Mouse (Mus musculus) embryonic fibroblast, embryonic 13.5 days (primary cell): Measurements from ENCODE around the gene Zmiz1. TPM values are rescaled to one million over a fixed set of nuclear protein-coding genes. Genes with fewer than 3 reads are reported as not detected.
A peak's percentile ranks its signal among the peaks of the same experiment; 100 is the strongest.

ENCODE experiments used
- H3K27ac ChIP-seq: 2 replicates; pipeline ENCODE4 v1.5.1; 2012; ENCODE audit warnings: low read length, control low read depth, inconsistent platforms; ENCODE audit not compliant: insufficient read depth
- H3K4me1 ChIP-seq: 2 replicates; pipeline ENCODE4 v1.6.1; 2011; ENCODE audit warnings: low read length; ENCODE audit not compliant: control insufficient read depth, insufficient read depth
- H3K4me3 ChIP-seq: 2 replicates; pipeline ENCODE4 v1.5.1; 2011; ENCODE audit warnings: mild to moderate bottlenecking, control low read depth, low read length; ENCODE audit not compliant: insufficient read depth
- CTCF ChIP-seq: IDR thresholded peaks from 2 replicates; pipeline ENCODE4 v1.5.1; 2011; ENCODE audit warnings: mild to moderate bottlenecking, control low read depth, low read length, moderate library complexity, borderline replicate concordance; ENCODE audit not compliant: insufficient read depth
- POLR2A ChIP-seq: IDR thresholded peaks from 2 replicates; pipeline ENCODE4 v1.6.1; 2011; ENCODE audit warnings: low read depth, mild to moderate bottlenecking, control low read depth, low read length, moderate library complexity
- polyA plus RNA-seq: library from polyadenylated mRNA; stranded (reverse); fragments of >200 nt; gene quantifications from 2 replicates; pipeline ENCODE4 v1.2.4, GENCODE M21; 2011; ENCODE audit warnings: low read depth; ENCODE audit not compliant: missing spikeins, insufficient read length

Zmiz1 gene
- polyA plus RNA-seq, 1 experiment = 61.9 TPM

DNA sequence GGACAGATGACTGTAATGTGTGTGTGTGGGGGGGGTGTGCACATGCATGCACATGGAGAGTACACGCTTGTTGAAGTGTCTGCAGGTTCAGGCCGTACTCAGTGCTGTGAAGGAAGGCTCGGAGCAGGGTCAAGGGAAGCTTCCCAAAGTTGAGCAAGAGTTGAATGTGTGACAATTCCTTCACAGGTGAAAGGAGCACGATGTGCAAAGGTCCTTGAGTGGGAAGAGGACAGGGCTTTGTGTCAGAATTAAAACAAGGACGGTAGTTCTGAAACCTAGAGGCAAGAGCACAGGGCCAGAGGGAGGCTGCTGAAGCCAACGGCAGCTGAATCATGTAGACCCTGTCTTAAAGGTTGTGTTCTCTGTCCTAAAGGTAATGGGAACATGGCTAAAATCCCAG lies 123.6 kb downstream of the Zmiz1 start:
- TF ChIP-seq CTCF (no peak), POLR2A (no peak)
- no peak overlapping the region for H3K27ac ChIP-seq
- H3K4me3 ChIP-seq = no peak overlapping the region
- peaks cover 20% of the 10 kb centered on the region for H3K4me1 ChIP-seq

DNA sequence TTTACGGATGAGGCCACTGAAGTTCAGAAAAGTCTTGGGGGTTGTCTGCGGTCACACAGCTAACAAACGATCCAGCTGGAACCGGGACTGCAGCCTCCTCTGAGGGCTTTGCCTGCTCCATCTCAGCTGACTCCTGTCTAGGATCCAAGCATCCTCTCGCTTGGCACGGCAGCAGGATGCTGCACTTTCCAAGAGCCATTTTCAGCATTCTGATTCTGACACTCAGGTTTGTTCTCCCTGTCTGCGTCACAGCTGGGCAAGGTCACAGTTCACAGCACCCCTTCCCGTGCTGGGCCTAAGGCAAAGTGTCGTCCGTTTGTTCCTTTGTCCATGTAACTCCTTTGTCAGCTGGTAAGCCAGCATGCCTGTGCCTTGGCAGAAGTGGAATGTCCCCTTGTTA lies 124.9 kb downstream of the Zmiz1 start:
- no peak overlapping the region for H3K27ac ChIP-seq
- peaks cover 28% of the 10 kb centered on the region for H3K4me1 ChIP-seq
- no peak overlapping the region for H3K4me3 ChIP-seq
- TF ChIP-seq POLR2A = no peak
- no peak for TF ChIP-seq CTCF

DNA sequence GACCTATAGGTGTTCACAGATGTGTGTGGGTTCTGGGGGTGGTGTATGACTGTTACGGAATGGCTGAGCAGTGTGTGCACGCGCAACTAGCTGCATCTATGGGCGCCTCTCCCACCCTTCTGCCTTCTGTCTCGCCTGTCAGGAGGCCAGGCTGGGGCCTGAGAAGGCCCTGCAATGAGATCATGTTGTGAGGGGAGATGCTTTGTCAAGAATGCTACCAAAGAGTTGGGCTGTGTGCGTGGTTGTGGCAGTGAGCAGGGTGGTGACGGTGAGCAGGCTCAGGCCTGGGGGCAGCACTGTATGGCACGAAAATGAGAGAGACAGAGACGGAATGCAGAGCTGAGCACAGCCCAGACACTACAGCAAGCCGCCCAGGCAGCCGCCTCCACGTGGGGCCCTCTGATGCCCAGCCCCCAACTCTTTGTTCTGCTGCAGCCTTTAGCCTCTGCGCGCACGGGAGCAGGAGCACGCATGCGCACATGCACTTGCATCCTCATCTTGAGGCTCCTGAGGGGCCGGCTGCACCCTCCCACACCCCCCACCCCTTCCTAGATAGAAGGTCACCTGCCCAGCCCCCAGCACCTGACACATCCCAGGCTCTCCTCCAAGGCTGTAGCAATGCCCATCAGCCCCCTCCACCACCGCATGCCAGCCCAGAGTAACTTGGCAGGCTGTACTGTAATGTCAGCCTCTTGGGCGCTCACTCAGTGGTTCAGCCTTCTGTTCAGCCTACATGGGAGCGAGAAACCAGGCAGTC lies 126.7 kb downstream of the Zmiz1 start:
- H3K4me1 ChIP-seq = peaks cover 28% of the 10 kb centered on the region
- H3K27ac ChIP-seq = peak overlapping the region; percentile 49
- no peak overlapping the region for H3K4me3 ChIP-seq
- TF ChIP-seq POLR2A (no peak), CTCF (no peak)

DNA sequence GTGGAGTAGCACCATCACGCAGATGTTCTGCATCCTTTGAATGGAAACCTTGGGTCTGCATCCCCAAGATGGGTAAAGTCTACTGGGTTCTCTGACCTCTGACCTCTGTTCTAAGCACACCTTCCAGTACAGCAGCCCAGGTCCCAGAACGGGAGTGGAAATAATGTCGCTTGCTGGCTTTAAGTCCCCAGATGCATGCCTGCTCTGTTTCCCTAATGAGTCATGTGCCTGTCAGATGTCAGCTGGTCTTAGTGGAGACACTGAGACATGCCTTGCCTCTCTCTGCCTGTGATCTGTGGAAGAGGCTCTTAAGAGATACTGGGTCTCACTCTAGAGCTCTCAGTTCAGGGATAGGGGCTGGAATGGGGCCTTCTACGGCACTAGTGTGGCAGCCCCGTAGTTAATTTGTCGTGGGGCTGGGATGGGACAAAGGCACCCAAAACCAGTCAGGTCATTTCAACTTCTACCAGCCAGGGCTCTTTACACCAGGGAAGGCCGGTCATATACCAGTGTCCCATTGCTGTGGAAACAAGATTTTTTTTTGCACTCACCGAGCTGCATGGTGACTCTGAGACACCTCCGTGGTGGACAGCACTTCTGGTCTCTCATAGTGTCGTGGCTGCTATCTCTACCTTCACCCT lies 128.0 kb downstream of the Zmiz1 start:
- peak overlapping the region; percentile 69 for H3K27ac ChIP-seq
- H3K4me3 ChIP-seq = no peak overlapping the region
- H3K4me1 ChIP-seq = peaks cover 28% of the 10 kb centered on the region
- TF ChIP-seq POLR2A (no peak), CTCF (no peak)

DNA sequence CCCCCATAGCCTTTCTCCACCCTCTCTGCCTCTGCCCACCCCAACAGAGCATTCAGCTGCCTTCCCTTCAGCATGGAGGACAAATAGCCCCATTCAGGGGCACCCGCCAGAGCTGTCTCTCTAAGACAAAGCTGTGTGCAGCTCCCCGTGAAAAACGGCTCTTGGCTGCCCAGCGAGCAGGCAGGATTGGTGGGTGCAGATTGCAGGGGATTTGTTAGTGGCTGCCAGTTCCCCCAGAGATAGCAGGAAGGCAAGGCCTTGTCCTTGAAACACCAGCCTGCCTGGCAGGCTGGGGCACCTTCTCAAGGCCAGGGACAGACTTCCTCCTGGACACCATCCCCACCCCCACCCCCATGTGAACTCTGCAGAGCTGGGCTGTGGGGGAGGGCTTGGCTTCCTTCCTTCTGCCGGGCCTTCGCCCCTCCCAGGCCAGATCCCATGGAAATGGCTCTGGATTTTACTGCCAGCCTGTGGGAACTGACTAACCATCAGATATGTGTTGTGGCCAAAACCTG lies 128.6 kb downstream of the Zmiz1 start:
- Histone ChIP-seq H3K4me3 (no peak overlapping the region), H3K4me1 (peaks cover 28% of the 10 kb centered on the region)

DNA sequence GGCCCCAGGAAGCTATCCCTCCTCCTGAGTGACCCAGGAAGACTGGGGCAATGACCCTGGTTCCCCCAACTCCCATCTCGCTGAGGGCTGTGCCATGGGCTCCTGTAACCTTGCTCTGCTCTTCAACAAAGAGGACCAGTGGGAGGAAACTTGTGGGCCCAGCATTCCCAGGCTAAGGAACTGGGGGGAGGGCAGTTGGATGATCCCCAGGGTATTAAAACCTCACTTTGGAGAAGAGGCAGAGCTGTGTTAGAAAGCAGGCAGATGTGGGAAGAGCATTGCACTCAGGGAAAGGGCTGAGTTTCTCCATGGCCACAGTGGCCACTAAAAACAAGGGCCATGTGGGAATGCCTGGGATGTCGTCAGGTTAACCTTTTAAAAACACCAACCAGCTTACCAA lies 129.2 kb downstream of the Zmiz1 start:
- H3K27ac ChIP-seq = peak overlapping the region; percentile 69
- no peak overlapping the region for H3K4me3 ChIP-seq
- TF ChIP-seq POLR2A (no peak), CTCF (no peak)
- H3K4me1 ChIP-seq = peaks cover 28% of the 10 kb centered on the region

More for the DNA sequence above, 128.6 kb downstream of the Zmiz1 start:
- H3K27ac ChIP-seq = peak overlapping the region; percentile 69
- TF ChIP-seq POLR2A = no peak
- TF ChIP-seq CTCF = no peak

DNA sequence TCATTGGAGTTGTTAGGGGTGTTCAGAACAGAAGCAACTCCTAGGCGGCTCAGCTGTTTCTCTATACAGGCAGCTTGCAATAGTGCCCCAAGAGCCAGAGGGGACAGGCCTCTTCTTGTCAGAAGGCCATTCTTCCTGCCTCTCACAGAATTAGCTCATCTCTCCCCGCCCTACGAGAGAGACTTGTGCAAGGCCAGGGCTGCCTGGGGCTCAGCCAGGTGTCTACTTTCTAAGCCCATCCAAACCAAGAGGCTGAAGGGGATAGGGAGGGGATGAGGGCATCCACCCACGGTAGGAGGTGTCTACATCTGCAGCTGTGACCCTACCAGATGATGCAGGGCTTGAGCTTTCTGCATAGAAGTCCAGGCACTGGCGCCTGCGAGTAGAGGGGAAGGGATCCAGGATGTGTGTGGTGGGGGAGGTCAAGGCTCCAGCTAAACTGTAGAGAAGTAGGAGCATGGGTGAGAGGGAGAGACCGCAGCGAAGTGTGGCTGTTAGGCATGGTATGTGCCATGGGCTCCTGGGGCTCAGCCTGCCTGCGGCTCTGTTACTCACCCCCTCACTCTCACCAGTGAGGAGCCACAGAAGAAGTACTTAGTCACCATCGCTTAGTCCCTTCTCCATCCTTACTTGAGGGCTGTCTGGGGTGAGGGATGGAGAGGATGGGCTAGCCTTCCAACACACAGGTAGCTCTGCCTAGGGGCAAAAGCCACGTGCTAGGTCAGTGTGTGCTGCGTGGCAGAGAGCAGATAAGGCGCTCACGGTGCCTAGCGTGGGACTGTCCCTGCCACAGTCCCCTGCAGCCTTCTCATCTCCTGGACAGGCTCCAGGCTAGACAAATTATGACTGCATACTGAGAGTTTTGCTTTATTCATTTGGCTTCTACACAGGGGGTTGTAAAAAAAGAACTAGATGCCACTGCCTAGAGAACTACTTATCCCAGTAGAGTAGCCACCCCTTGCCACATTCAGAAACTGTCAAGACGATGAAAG lies 130.3 kb downstream of the Zmiz1 start:
- peak overlapping the region; percentile 69; the same call in 1 of the 2 replicates for H3K27ac ChIP-seq
- H3K4me1 ChIP-seq = peaks cover 28% of the 10 kb centered on the region
- no peak for TF ChIP-seq POLR2A
- TF ChIP-seq CTCF = no peak
- no peak overlapping the region for H3K4me3 ChIP-seq

GRCm38 (mm10) chr14:25591000-25591399 lies 132.0 kb downstream of the Zmiz1 start:
- Histone ChIP-seq H3K27ac (no peak overlapping the region), H3K4me1 (peaks cover 21% of the 10 kb centered on the region)

GRCm38 (mm10) chr14:25591426-25591825 lies 132.4 kb downstream of the Zmiz1 start:
- H3K4me3 ChIP-seq = no peak overlapping the region
- no peak overlapping the region for H3K27ac ChIP-seq
- no peak for TF ChIP-seq POLR2A
- no peak for TF ChIP-seq CTCF
- H3K4me1 ChIP-seq = peaks cover 19% of the 10 kb centered on the region

More at GRCm38 (mm10) chr14:25591000-25591399, 132.0 kb downstream of the Zmiz1 start:
- TF ChIP-seq POLR2A (no peak), CTCF (no peak)
- no peak overlapping the region for H3K4me3 ChIP-seq

GRCm38 (mm10) chr14:25592522-25592921 lies 133.5 kb downstream of the Zmiz1 start:
- Histone ChIP-seq H3K27ac (no peak overlapping the region), H3K4me3 (no peak overlapping the region), H3K4me1 (peaks cover 9% of the 10 kb centered on the region)
- TF ChIP-seq CTCF (no peak), POLR2A (no peak)
